Mouse (Mus musculus): ENCODE data around the gene Tmem59.

Gene Tmem59

GRCm38 (mm10) chr4:107238253-107238652 lies 60.1 kb downstream of the Tmem59 start:
- no peak for DNase-seq (ENCODE audit: low spot score in 2 of 2)

DNA sequence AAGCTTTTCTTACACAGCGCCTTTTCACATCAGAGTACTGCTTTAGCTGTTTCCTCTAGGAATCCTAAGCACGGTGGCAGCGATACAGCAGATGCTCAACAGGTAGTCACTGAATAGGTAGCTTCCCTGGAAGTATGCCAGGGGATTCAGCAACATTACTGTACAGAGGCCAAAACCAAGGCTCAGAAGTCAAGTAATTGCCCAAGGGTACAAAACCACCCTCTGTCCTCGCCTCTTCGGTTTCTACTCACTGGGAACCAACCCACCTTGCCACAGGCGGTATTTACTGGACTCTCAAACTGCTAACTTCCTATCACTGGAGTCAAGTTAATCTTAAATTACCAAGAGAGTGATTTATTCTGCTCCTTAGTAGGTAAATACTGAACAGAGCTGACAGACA lies 62.0 kb downstream of the Tmem59 start:
- no peak for DNase-seq (ENCODE audit: low spot score in 2 of 2)

DNA sequence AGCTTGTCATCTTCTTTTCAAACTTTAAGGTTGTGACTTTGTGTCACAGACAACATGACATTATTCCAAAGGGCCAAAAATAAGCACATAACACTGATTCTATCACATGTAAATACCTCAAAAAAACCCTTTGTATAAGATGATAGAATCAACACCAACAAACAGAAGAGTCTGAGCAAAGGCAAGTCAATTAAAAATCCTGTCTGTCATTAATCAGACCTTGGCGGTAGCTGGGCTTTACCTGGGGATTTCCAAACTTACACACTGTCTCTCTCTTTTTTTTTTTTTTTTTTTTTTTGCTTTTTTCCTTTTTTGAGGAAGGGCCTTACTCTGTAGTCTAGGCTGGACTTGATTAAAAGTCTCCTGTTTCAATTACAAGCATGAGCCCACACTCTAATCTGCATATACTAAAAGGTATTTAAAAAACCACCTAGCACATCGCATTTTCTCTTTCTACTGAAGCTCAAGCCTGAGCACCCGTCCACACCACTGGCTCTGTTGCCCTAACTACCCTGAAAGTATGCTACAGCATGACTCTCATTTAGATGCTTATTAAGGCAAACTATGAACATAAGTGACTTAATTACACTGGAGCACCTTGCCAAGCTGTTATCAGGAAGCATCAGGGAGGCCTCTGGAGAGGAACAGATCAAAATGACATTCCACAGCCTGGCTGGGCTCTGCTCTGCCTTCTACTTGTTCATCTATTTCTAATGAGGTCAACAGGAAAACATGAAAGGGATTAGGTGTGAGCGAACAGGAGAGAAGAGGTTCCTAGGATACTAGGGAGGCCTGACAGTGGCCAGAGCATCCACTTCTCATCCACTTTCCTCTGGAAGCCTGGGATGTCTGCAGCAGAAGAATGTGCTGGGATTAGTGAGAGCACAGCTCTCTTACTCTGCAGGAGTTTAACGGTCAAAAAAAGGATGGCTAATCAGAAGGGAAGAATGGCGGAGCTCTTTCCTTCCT lies 65.5 kb downstream of the Tmem59 start:
- DNase-seq (ENCODE audit: low spot score in 2 of 2), result no peak

DNA sequence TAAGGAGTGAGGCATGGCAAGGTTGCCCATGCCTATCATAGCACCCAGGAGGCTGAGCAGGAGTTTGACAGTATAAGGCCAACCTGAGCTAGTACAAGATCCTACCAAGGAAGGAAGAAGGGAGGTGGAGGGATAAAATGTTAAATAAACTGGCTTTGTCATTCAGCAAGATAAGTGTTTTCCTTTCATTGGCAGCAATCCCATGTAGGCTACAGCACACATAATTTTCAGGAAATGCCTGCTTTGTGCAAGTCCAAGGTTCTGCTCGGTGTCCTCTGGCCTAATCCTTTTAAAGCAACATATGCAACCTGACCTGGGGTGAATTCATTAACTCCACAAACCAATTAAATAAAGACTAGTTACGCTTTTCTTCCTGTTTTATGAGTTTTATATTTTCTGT lies 67.2 kb downstream of the Tmem59 start:
- no peak for DNase-seq (ENCODE audit: low spot score in 2 of 2)

DNA sequence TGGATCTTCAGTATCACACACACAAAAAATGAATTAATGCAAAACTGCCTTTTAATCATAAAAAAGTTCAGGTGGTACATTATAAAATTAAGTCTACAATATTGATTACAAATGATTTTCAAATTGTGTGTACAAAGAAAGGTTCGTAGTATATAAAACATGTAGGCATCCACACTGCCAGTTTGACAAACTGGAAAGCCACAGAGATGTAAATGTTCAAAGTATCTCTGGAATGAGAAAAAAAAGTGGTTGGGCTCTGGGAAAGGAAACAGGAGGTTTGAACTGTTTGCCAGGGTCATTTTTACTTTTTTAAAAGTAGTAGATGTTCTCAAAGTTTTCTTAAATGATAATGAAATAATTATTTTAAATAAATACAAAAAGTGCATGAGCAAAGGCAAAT lies 67.8 kb downstream of the Tmem59 start:
- DNase-seq (ENCODE audit: low spot score in 2 of 2), result no peak

- DNase-seq (ENCODE audit: low spot score in 2 of 2), result no peak
Measured at GRCm38 (mm10) chr4:107247110-107247509, 68.9 kb downstream of the Tmem59 start.

DNA sequence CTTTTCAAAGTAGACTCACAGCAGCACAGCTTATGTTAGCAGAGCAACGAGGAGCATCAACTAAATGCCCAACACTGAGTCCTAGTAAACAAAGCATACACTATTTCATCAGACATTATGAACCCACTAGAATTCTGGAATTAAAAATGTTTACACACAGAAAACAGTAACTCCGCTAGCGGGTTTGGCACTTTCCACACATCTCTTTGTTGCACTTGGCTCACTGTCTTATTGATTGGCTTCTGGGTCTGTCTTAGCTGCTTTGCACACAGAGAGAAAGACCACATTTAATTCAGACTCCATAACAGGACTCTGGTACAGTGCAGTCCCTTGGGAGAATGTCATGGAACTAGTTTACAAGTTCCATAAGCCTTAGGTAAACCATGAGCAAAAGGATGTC lies 69.9 kb downstream of the Tmem59 start:
- no peak for DNase-seq (ENCODE audit: low spot score in 2 of 2)

DNA sequence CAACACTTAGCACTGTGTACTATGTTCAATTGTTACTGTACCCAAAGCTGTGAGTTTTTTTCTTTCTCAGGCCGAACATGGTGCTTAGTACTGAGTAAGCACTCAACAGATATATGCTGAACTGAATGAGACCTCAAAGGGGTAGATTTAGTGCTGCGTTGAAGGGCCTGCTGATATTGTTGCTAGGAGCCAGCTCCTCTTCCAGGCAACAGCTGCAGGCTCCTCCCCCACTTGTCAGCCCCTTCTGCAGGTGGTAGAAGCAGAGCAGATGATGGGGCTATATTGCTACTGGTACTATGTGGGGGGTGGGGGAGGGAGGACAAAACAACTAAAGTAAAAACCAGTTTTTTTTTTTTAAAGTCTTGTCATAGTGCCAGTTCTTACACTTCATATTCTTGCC lies 71.3 kb downstream of the Tmem59 start:
- no peak for DNase-seq (ENCODE audit: low spot score in 2 of 2)

DNA sequence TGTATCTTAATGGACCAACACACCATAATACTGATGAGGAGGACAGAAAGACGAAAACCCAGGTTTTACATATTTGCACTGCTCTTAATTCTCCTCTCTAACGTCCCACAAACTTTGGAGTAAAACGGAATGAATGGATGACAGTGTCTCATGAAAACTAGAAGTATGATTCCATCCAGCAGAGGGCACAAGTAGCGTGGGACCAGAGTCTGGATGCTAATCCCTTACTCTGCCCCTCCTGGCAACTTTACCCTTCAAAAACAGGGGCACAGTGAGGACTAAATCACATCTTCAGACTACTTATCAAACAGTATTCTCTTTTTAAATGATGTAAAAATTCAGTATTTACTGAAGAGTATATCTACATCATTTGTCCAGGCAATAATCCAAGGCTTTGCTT lies 72.3 kb downstream of the Tmem59 start:
- peak; percentile 16 to 51 for DNase-seq (ENCODE audit: low spot score in 2 of 2)

All from frontal cortex, postnatal 36 days (tissue).